24 mouse cellular contexts compared by ENCODE assay signal in the genomic region with DNA sequence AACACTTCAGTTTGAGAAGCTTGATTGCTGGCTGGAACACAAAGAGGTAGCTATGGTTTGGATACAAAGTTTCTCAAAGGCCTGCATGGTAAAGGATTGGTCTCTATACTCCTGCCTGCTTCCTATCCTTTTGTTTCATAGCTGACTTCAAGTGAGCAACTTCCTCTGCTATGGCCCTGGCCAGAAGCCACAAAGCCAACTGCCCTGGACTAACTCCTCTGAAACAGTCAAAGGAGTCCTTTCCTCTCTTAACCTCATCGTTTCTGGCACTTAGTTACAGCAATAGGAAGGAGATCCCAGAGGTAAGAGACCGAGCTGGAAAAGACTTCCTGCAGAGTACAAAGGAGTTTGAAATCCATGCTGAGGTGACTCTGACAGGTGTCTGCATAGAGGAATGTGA.
DNase-seq lines count a peak whose midpoint lies in the region; ATAC-seq and TF ChIP-seq lines count a peak whose summit lies in the region.
"Had no signal": no experiment of that assay in that cellular context is flagged by ENCODE, and none has a peak within 500 bp of the region (broad histone marks: within the 10 kb centered on the region; RNA-seq: fewer than 3 reads in every experiment).

No protein-coding gene starts in this region.

- no peaks in the 10 kb centered on the region for H3K27me3 ChIP-seq in lung, embryonic 16.5 days (ENCODE audit: control insufficient read depth, insufficient read depth, low read depth, low read length)
- H3K27me3 ChIP-seq: heart, embryonic 15.5 days; liver, embryonic 15.5 days; neural tube, embryonic 13.5 days had no signal

- no peak for TF ChIP-seq CTCF in lung, adult 2 months (IDR thresholded peaks at IDR 0.05; ENCODE audit: insufficient read depth, low read length)

- H3K9ac ChIP-seq in lung, embryonic 16.5 days (ENCODE audit: low read length): no peak overlapping the region
- H3K9ac ChIP-seq: heart, embryonic 15.5 days; hindbrain, embryonic 14.5 days; liver, embryonic 15.5 days; neural tube, embryonic 13.5 days had no signal

- no peaks in the 10 kb centered on the region for H3K36me3 ChIP-seq in lung, embryonic 16.5 days (ENCODE audit: control insufficient read depth, insufficient read depth, low read length)
- H3K36me3 ChIP-seq: heart, embryonic 15.5 days; liver, embryonic 15.5 days; midbrain, embryonic 10.5 days; neural tube, embryonic 13.5 days had no signal

- H3K4me1 ChIP-seq in lung, embryonic 16.5 days (replicated peaks; ENCODE audit: control insufficient read depth, insufficient read depth, low read length): peaks cover 15% of the 10 kb centered on the region
- H3K4me1 ChIP-seq in lung, adult 2 months (ENCODE audit: control insufficient read depth, insufficient read depth, low read length): peaks cover 4% of the 10 kb centered on the region; the same call in 1 of the 2 replicates
- H3K4me1 ChIP-seq: heart, embryonic 15.5 days; liver, embryonic 15.5 days; midbrain, embryonic 10.5 days; neural tube, embryonic 13.5 days had no signal

- peak overlapping the region; percentile 55 for H3K27ac ChIP-seq in lung, embryonic 16.5 days (ENCODE audit: low read length)
- H3K27ac ChIP-seq: heart, embryonic 15.5 days; hindbrain, embryonic 14.5 days; liver, embryonic 15.5 days; macrophage; midbrain, embryonic 10.5 days; neural tube, embryonic 13.5 days had no signal

- 20% methylated on average over 2 of the region's 2 CpGs for WGBS in lung, embryonic 16.5 days
- WGBS in lung, adult 2 months: 22% methylated on average over 2 of the region's 2 CpGs

- TF ChIP-seq POLR2A in lung, adult 2 months (IDR thresholded peaks at IDR 0.05; ENCODE audit: borderline replicate concordance, extremely low read depth, low read depth, low read length): no peak

- H3K9me3 ChIP-seq in lung, embryonic 16.5 days (ENCODE audit: control insufficient read depth, low read length): no peaks in the 10 kb centered on the region
- H3K9me3 ChIP-seq: heart, embryonic 15.5 days; liver, embryonic 15.5 days; midbrain, embryonic 10.5 days; neural tube, embryonic 13.5 days had no signal

- no peak overlapping the region for H3K4me3 ChIP-seq in lung, embryonic 16.5 days (ENCODE audit: low read length)
- no peak overlapping the region for H3K4me3 ChIP-seq in lung, adult 2 months (replicated peaks; ENCODE audit: extremely low read depth, low read depth, low read length)
- H3K4me3 ChIP-seq: heart, embryonic 15.5 days; liver, embryonic 15.5 days; midbrain, embryonic 10.5 days; myocyte; neural tube, embryonic 13.5 days had no signal

- DNase-seq in kidney, adult 18-20 months: peak; percentile 31
- DNase-seq in kidney, adult 9 months: no peak
- no peak for DNase-seq in lung, adult 2 months
- DNase-seq in kidney, postnatal 4 days: peak; percentile 46 to 60
- no peak for DNase-seq in cerebellum, adult 9-10 months
- DNase-seq in thymus, adult 18-20 months: no peak
- DNase-seq: adrenal gland, postnatal 36 days; cerebellum, postnatal 10 days; gastrocnemius, postnatal 25 days; heart, postnatal 36 days; left cerebral cortex, postnatal 4 days; liver; right cerebral cortex, postnatal 4 days; thymus, adult 2 months; thymus, postnatal 4 days had no signal

- peak; percentile 53; the same call in 1 of the 2 replicates for ATAC-seq in lung, embryonic 16.5 days (ENCODE audit: low read depth)
- ATAC-seq: midbrain, embryonic 16.5 days had no signal

- no peak overlapping the region for H3K4me2 ChIP-seq in lung, embryonic 16.5 days (ENCODE audit: low read depth, low read length)
- H3K4me2 ChIP-seq: heart, embryonic 15.5 days; hindbrain, embryonic 14.5 days; liver, embryonic 15.5 days; neural tube, embryonic 13.5 days had no signal

Comparison
In these comparisons a context has a peak if more than half of its experiments do, and no peak if none do; other contexts are left out.
1. DNase-seq: peak in kidney, adult 18-20 months (single experiment) and kidney, postnatal 4 days (2 of 2); none in kidney, adult 9 months (single experiment), lung, adult 2 months (single experiment), cerebellum, adult 9-10 months (single experiment) and thymus, adult 18-20 months (0 of 2).